Mouse (Mus musculus) cerebellum, adult 2 months (tissue): ENCODE results near the gene Dazap1.

Source experiments
- CTCF ChIP-seq: fragments of 200-500 bp; IDR thresholded peaks from 2 replicates; pipeline ENCODE4 v1.5.1; 2011; ENCODE audit warnings: low read depth, mild to moderate bottlenecking, control low read depth, low read length, moderate library complexity, borderline replicate concordance; ENCODE audit not compliant: insufficient read depth
- POLR2A ChIP-seq: fragments of 200-500 bp; IDR thresholded peaks from 2 replicates; pipeline ENCODE4 v1.6.1; 2011; ENCODE audit warnings: low read length, control low read depth, borderline replicate concordance; ENCODE audit not compliant: insufficient read depth

DNA sequence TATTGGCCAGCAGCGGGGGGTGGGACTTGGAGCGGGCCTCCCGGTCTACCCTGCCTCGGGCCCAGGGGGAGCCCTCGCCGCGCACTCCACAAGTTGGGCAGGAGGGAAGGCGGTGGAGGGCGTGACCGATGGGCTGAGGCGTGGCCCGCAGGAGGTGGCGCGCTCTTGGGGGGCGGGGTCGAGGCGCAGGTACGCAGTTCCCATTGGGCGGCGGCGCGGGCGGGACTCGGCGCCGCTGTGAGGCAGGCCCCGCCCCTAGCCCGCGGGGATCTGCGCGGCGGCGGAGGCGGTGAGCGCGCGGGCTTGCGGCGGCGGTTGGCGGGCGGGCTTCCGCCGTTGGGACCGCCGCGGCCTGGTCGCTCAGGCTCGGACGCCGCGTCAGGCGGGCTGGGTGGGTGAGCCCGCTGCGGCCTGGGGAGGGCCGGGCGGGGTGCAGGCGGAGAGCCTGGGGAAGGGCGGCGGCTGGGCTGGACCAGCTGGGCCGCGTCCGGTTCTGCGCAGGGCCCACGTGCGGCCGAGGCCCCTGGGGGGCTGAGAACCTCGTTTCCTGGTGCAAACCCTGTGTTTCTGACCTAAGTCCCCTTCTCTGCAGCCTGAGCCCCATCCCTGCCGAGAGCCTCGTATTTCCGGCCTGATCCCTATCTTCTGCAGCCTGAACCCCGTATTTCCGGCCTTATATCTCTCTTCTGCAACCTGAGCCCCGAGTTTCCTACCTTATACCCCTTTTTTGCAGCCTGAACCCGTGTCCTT lies 34.7 kb upstream of the Dazap1 start, which contains the start of gene Mum1:
- TF ChIP-seq CTCF (peak; percentile 40; the same call in 1 of the 2 replicates), POLR2A (peak; percentile 58; the same call in 1 of the 2 replicates)
